Mouse (Mus musculus) heart, postnatal 0 days (tissue): Measurements from ENCODE around the gene Fgg. TPM values are rescaled to one million over a fixed set of nuclear protein-coding genes. Genes with fewer than 3 reads are reported as not detected.

Experiments
- ATAC-seq: fragments of 200-750 bp; cut with Nextera tagmentation; 2 replicates; pipeline ENCODE4 v1.8.0; 2017; ENCODE audit warnings: low read depth, moderate number of reproducible peaks, moderate library complexity; ENCODE audit not compliant: insufficient read depth
- DNase-seq: peaks from one replicate; pipeline ENCODE4 v3.0.0-alpha.2; 2016; ENCODE audit warnings: low spot score
- H3K27ac ChIP-seq: fragments of 300-500 bp; sonication (generic); 2 replicates; pipeline ENCODE4 v1.5.1; 2014; ENCODE audit warnings: low read depth, mild to moderate bottlenecking
- H3K27me3 ChIP-seq: fragments of 300-500 bp; sonication (generic); 2 replicates; pipeline ENCODE4 v1.6.1; 2014; ENCODE audit warnings: low read length, mixed read lengths; ENCODE audit not compliant: control insufficient read depth, insufficient read depth
- H3K36me3 ChIP-seq: fragments of 300-500 bp; sonication (generic); replicated peaks from 2 replicates; pipeline ENCODE4 v1.6.1; 2014; ENCODE audit warnings: low read length, mixed read lengths; ENCODE audit not compliant: control insufficient read depth, insufficient read depth
- H3K4me1 ChIP-seq: fragments of 300-500 bp; sonication (generic); 2 replicates; pipeline ENCODE4 v1.6.1; 2014; ENCODE audit warnings: antibody characterized with exemption; ENCODE audit not compliant: control insufficient read depth, insufficient read depth
- H3K4me2 ChIP-seq: fragments of 300-500 bp; sonication (generic); 2 replicates; pipeline ENCODE4 v1.6.1; 2014; ENCODE audit warnings: low read depth, mild to moderate bottlenecking, low read length, moderate library complexity
- H3K4me3 ChIP-seq: fragments of 300-500 bp; sonication (generic); 2 replicates; pipeline ENCODE4 v1.5.1; 2014; ENCODE audit warnings: low read depth, low read length
- H3K9ac ChIP-seq: fragments of 300-500 bp; sonication (generic); replicated peaks from 2 replicates; pipeline ENCODE4 v1.6.1; 2014; ENCODE audit warnings: low read depth, low read length, mixed read lengths
- H3K9me3 ChIP-seq: fragments of 300-500 bp; sonication (generic); replicated peaks from 2 replicates; pipeline ENCODE4 v1.6.1; 2016; ENCODE audit warnings: low read length; ENCODE audit not compliant: control insufficient read depth
- CTCF ChIP-seq: IDR thresholded peaks from 2 replicates; pipeline ENCODE4 v1.5.1; 2016; ENCODE audit warnings: antibody characterized with exemption, control low read depth, low read depth
- EP300 ChIP-seq: IDR thresholded peaks from 2 replicates; pipeline ENCODE4 v1.6.1; 2016; ENCODE audit warnings: antibody characterized with exemption, low read depth
- WGBS: fragments of 180-500 bp; shearing (Covaris S2); extraction: QIAGEN DNeasy Blood & Tissue Kit; methylation state at CpG from one replicate; pipeline ENCODE4 v1.1.7; 2014; 5-methylcytosine and 5-hydroxymethylcytosine counted together
- polyA plus RNA-seq: library from polyadenylated mRNA; unstranded; fragments of >200 nt; fragmentation: Nextera tagmentation; extraction: Ambion mirVana; gene quantifications from 2 replicates; pipeline ENCODE4 v1.2.1, GENCODE M21; 2015
- total RNA-seq: library from RNA; depleted of rRNA; stranded (reverse); fragments of >200 nt; gene quantifications from 2 replicates; pipeline ENCODE4 v1.2.3, GENCODE M21; 2014; ENCODE audit warnings: low replicate concordance

The Fgg gene
- total and polyA plus RNA-seq, 2 experiments from 2014 or later: 0.26 to 2.4 TPM

GRCm38 (mm10) chr3:83027546-83028251 is 20.2 kb downstream of the Fgg start:
- Histone ChIP-seq H3K36me3 (no peaks in the 10 kb centered on the region), H3K4me1 (no peaks in the 10 kb centered on the region), H3K4me3 (no peak overlapping the region), H3K27ac (no peak overlapping the region), H3K4me2 (no peak overlapping the region), H3K9me3 (no peaks in the 10 kb centered on the region), H3K27me3 (no peaks in the 10 kb centered on the region), H3K9ac (no peak overlapping the region)
- TF ChIP-seq CTCF (no peak), EP300 (no peak)
- 80% methylated on average over 9 of the region's 9 CpGs for WGBS
- ATAC-seq (no peak), DNase-seq (no peak)

- 85% methylated on average over 4 of the region's 4 CpGs for WGBS
- no peak for TF ChIP-seq CTCF
- TF ChIP-seq EP300: no peak
Observed at GRCm38 (mm10) chr3:83030331-83030730, 22.8 kb downstream of the Fgg start.

GRCm38 (mm10) chr3:83032746-83033308 is 25.3 kb downstream of the Fgg start:
- Histone ChIP-seq H3K27me3 (peaks cover 2% of the 10 kb centered on the region; the same call in 1 of the 2 replicates), H3K4me1 (no peaks in the 10 kb centered on the region), H3K9ac (no peak overlapping the region), H3K4me2 (no peak overlapping the region), H3K4me3 (no peak overlapping the region), H3K27ac (no peak overlapping the region), H3K9me3 (no peaks in the 10 kb centered on the region), H3K36me3 (no peaks in the 10 kb centered on the region)
- TF ChIP-seq EP300: no peak
- no peak for TF ChIP-seq CTCF
- DNase-seq (no peak), ATAC-seq (no peak)
- WGBS: 46% methylated on average over 13 of the region's 13 CpGs

More at GRCm38 (mm10) chr3:83030331-83030730, 22.8 kb downstream of the Fgg start:
- Histone ChIP-seq H3K9me3 (no peaks in the 10 kb centered on the region), H3K36me3 (no peaks in the 10 kb centered on the region), H3K4me1 (no peaks in the 10 kb centered on the region), H3K4me3 (no peak overlapping the region), H3K9ac (no peak overlapping the region), H3K4me2 (no peak overlapping the region), H3K27ac (no peak overlapping the region), H3K27me3 (peaks cover 2% of the 10 kb centered on the region; the same call in 1 of the 2 replicates)
- DNase-seq (no peak), ATAC-seq (no peak)

GRCm38 (mm10) chr3:83033801-83034200 is 26.3 kb downstream of the Fgg start:
- Histone ChIP-seq H3K9me3 (no peaks in the 10 kb centered on the region), H3K27me3 (peaks cover 2% of the 10 kb centered on the region; the same call in 1 of the 2 replicates), H3K9ac (no peak overlapping the region), H3K4me3 (no peak overlapping the region), H3K27ac (no peak overlapping the region), H3K4me2 (no peak overlapping the region), H3K4me1 (no peaks in the 10 kb centered on the region), H3K36me3 (no peaks in the 10 kb centered on the region)
- DNase-seq (no peak), ATAC-seq (no peak)
- 77% methylated on average over 8 of the region's 8 CpGs for WGBS
- TF ChIP-seq EP300: no peak
- TF ChIP-seq CTCF: no peak

- Histone ChIP-seq H3K4me1 (no peaks in the 10 kb centered on the region), H3K27me3 (peaks cover under 1% of the 10 kb centered on the region; the same call in 1 of the 2 replicates), H3K4me3 (no peak overlapping the region), H3K4me2 (no peak overlapping the region), H3K36me3 (no peaks in the 10 kb centered on the region), H3K9me3 (no peaks in the 10 kb centered on the region), H3K27ac (no peak overlapping the region), H3K9ac (no peak overlapping the region)
- TF ChIP-seq CTCF: no peak
- DNase-seq (no peak), ATAC-seq (no peak)
- WGBS: 59% methylated on average over 2 of the region's 2 CpGs
Observed at GRCm38 (mm10) chr3:83038865-83039264, 31.3 kb downstream of the Fgg start.

- WGBS: 59% methylated on average over 4 of the region's 4 CpGs
- H3K27me3 ChIP-seq: no peaks in the 10 kb centered on the region
- no peaks in the 10 kb centered on the region for H3K4me1 ChIP-seq
- no peak overlapping the region for H3K9ac ChIP-seq
- no peak overlapping the region for H3K27ac ChIP-seq
- TF ChIP-seq CTCF (no peak), EP300 (no peak)
- H3K4me2 ChIP-seq: no peak overlapping the region
- H3K9me3 ChIP-seq: no peaks in the 10 kb centered on the region
- ATAC-seq: no peak
- H3K36me3 ChIP-seq: no peaks in the 10 kb centered on the region
- H3K4me3 ChIP-seq: no peak overlapping the region
- no peak for DNase-seq
Observed at GRCm38 (mm10) chr3:83039666-83040065, 32.1 kb downstream of the Fgg start.
